Mouse (Mus musculus): ENCODE results near the gene Gm36210.

Gm36210 gene

GRCm38 (mm10) chr7:4925441-4926381 lies 19.4 kb upstream of the Gm36210 start, which contains the start of gene Ssc5d:
Gene Ssc5d (plus strand): TSS chr7:4925785.
- no peak for TF ChIP-seq POU5F1 (IDR thresholded peaks at IDR 0.05; ENCODE audit: borderline replicate concordance, low read length)
- no peak for TF ChIP-seq CTCF (conservative IDR thresholded peaks at IDR 0.05; ENCODE audit: low read length)
- TF ChIP-seq NANOG (IDR thresholded peaks at IDR 0.05; ENCODE audit: borderline replicate concordance, low read length), result no peak

GRCm38 (mm10) chr7:4924891-4925301 lies 18.6 kb upstream of the Gm36210 start:
- peaks cover 78% of the 10 kb centered on the region for H3K4me1 ChIP-seq (replicated peaks; ENCODE audit: low read depth, low read length)
- H3K27me3 ChIP-seq (ENCODE audit: insufficient read depth, low read length), result peaks cover 48% of the 10 kb centered on the region
- peaks cover under 1% of the 10 kb centered on the region; the same call in 1 of the 2 replicates for H3K36me3 ChIP-seq (ENCODE audit: insufficient read depth, low read length)
- H3K9me3 ChIP-seq (ENCODE audit: low read length), result no peaks in the 10 kb centered on the region
- 0 out of 2 replicates have a peak overlapping the region, but pooled peaks have one; percentile 74 for H3K4me3 ChIP-seq (replicated peaks; ENCODE audit: low read length)
- TF ChIP-seq POU5F1 (IDR thresholded peaks at IDR 0.05; ENCODE audit: borderline replicate concordance, low read length) (no peak), CTCF (conservative IDR thresholded peaks at IDR 0.05; ENCODE audit: low read length) (no peak), NANOG (IDR thresholded peaks at IDR 0.05; ENCODE audit: borderline replicate concordance, low read length) (no peak)

More at GRCm38 (mm10) chr7:4925441-4926381, 19.4 kb upstream of the Gm36210 start, which contains the start of gene Ssc5d:
- Histone ChIP-seq H3K9me3 (ENCODE audit: low read length) (no peaks in the 10 kb centered on the region), H3K36me3 (ENCODE audit: insufficient read depth, low read length) (no peaks in the 10 kb centered on the region), H3K27me3 (ENCODE audit: insufficient read depth, low read length) (peaks cover 48% of the 10 kb centered on the region), H3K4me3 (replicated peaks; ENCODE audit: low read length) (peak within 1 kb of the TSS; percentile 74; the same call in 1 of the 2 replicates), H3K4me1 (replicated peaks; ENCODE audit: low read depth, low read length) (peaks cover 73% of the 10 kb centered on the region)

GRCm38 (mm10) chr7:4924483-4924882 lies 18.2 kb upstream of the Gm36210 start:
- Histone ChIP-seq H3K36me3 (ENCODE audit: insufficient read depth, low read length) (peaks cover 4% of the 10 kb centered on the region; the same call in 1 of the 2 replicates), H3K4me1 (replicated peaks; ENCODE audit: low read depth, low read length) (peaks cover 79% of the 10 kb centered on the region), H3K4me3 (replicated peaks; ENCODE audit: low read length) (peak overlapping the region; percentile 74), H3K9me3 (ENCODE audit: low read length) (no peaks in the 10 kb centered on the region), H3K27me3 (ENCODE audit: insufficient read depth, low read length) (peaks cover 48% of the 10 kb centered on the region)
- no peak; the same call in 1 of the 2 replicates for TF ChIP-seq CTCF (conservative IDR thresholded peaks at IDR 0.05; ENCODE audit: low read length)
- no peak for TF ChIP-seq NANOG (IDR thresholded peaks at IDR 0.05; ENCODE audit: borderline replicate concordance, low read length)
- TF ChIP-seq POU5F1 (IDR thresholded peaks at IDR 0.05; ENCODE audit: borderline replicate concordance, low read length), result no peak

- H3K27me3 ChIP-seq (ENCODE audit: insufficient read depth, low read length), result peaks cover 45% of the 10 kb centered on the region
- H3K4me1 ChIP-seq (replicated peaks; ENCODE audit: low read depth, low read length), result peaks cover 85% of the 10 kb centered on the region
- no peaks in the 10 kb centered on the region for H3K9me3 ChIP-seq (ENCODE audit: low read length)
- TF ChIP-seq POU5F1 (IDR thresholded peaks at IDR 0.05; ENCODE audit: borderline replicate concordance, low read length) (no peak), CTCF (conservative IDR thresholded peaks at IDR 0.05; ENCODE audit: low read length) (no peak), NANOG (IDR thresholded peaks at IDR 0.05; ENCODE audit: borderline replicate concordance, low read length) (no peak)
- peaks cover 7% of the 10 kb centered on the region for H3K36me3 ChIP-seq (ENCODE audit: insufficient read depth, low read length)
- peak overlapping the region; percentile 74 for H3K4me3 ChIP-seq (replicated peaks; ENCODE audit: low read length)
These were observed 17.5 kb upstream of the Gm36210 start for GRCm38 (mm10) chr7:4923586-4924364.

GRCm38 (mm10) chr7:4922931-4923565 lies 16.7 kb upstream of the Gm36210 start:
- Histone ChIP-seq H3K4me3 (replicated peaks; ENCODE audit: low read length) (peak overlapping the region; percentile 74), H3K36me3 (ENCODE audit: insufficient read depth, low read length) (peaks cover 15% of the 10 kb centered on the region), H3K27me3 (ENCODE audit: insufficient read depth, low read length) (peaks cover 41% of the 10 kb centered on the region), H3K4me1 (replicated peaks; ENCODE audit: low read depth, low read length) (peaks cover 92% of the 10 kb centered on the region), H3K9me3 (ENCODE audit: low read length) (no peaks in the 10 kb centered on the region)
- TF ChIP-seq POU5F1 (IDR thresholded peaks at IDR 0.05; ENCODE audit: borderline replicate concordance, low read length), result no peak
- TF ChIP-seq CTCF (conservative IDR thresholded peaks at IDR 0.05; ENCODE audit: low read length), result peak; percentile 19; the same call in 1 of the 2 replicates

GRCm38 (mm10) chr7:4922508-4922907 lies 16.2 kb upstream of the Gm36210 start:
- no peak for TF ChIP-seq CTCF (conservative IDR thresholded peaks at IDR 0.05; ENCODE audit: low read length)
- no peak for TF ChIP-seq POU5F1 (IDR thresholded peaks at IDR 0.05; ENCODE audit: borderline replicate concordance, low read length)
- peaks cover 20% of the 10 kb centered on the region for H3K36me3 ChIP-seq (ENCODE audit: insufficient read depth, low read length)
- H3K4me3 ChIP-seq (replicated peaks; ENCODE audit: low read length), result peak overlapping the region; percentile 74
- H3K4me1 ChIP-seq (replicated peaks; ENCODE audit: low read depth, low read length), result peaks cover 97% of the 10 kb centered on the region
- H3K9me3 ChIP-seq (ENCODE audit: low read length), result no peaks in the 10 kb centered on the region
- H3K27me3 ChIP-seq (ENCODE audit: insufficient read depth, low read length), result peaks cover 36% of the 10 kb centered on the region

GRCm38 (mm10) chr7:4921824-4922482 lies 15.6 kb upstream of the Gm36210 start, which contains the start of gene Nat14:
Gene Nat14 (plus strand): TSS chr7:4922028.
- H3K4me1 ChIP-seq (replicated peaks; ENCODE audit: low read depth, low read length), result peaks cover 96% of the 10 kb centered on the region
- TF ChIP-seq CTCF (conservative IDR thresholded peaks at IDR 0.05; ENCODE audit: low read length) (no peak), NANOG (IDR thresholded peaks at IDR 0.05; ENCODE audit: borderline replicate concordance, low read length) (no peak), POU5F1 (IDR thresholded peaks at IDR 0.05; ENCODE audit: borderline replicate concordance, low read length) (no peak)
- H3K4me3 ChIP-seq (replicated peaks; ENCODE audit: low read length), result peak within 1 kb of the TSS; percentile 74
- peaks cover 31% of the 10 kb centered on the region for H3K27me3 ChIP-seq (ENCODE audit: insufficient read depth, low read length)
- H3K9me3 ChIP-seq (ENCODE audit: low read length), result no peaks in the 10 kb centered on the region
- H3K36me3 ChIP-seq (ENCODE audit: insufficient read depth, low read length), result peaks cover 25% of the 10 kb centered on the region
